Mouse (Mus musculus) left cerebral cortex, postnatal 4 days (tissue): Measurements from ENCODE around the gene AU021092. TPM values are rescaled to one million over a fixed set of nuclear protein-coding genes. Genes with fewer than 3 reads are reported as not detected.
A peak's percentile ranks its signal among the peaks of the same experiment; 100 is the strongest.

ENCODE experiments used
- DNase-seq: peaks from one replicate; pipeline ENCODE4 v3.0.0-alpha.2; 2022
- intact Hi-C: fragments of 180-260 bp; cut with DNase I; formaldehyde crosslinking; loops from one replicate; pipeline ENCODE4 v1.15.1; 2025
- total RNA-seq, 2 experiments: library from RNA; stranded (reverse); gene quantifications; 2 replicates each; pipeline ENCODE4 v1.2.3; 2021

Gene AU021092
- total RNA-seq, 2 experiments from 2014 or later = 10.2 to 11.3 TPM

GRCm38 (mm10) chr16:5216686-5217085 is 5.4 kb downstream of the AU021092 start:
- intact Hi-C loops = no loop called here
- no peak for DNase-seq

GRCm38 (mm10) chr16:5214126-5214525 is 8.0 kb downstream of the AU021092 start:
- no peak for DNase-seq

GRCm38 (mm10) chr16:5212150-5212549 is 9.9 kb downstream of the AU021092 start:
- DNase-seq = no peak
- intact Hi-C loops = no loop called here

More at GRCm38 (mm10) chr16:5214126-5214525, 8.0 kb downstream of the AU021092 start:
- intact Hi-C loops = no loop called here

- intact Hi-C loops = no loop called here
- no peak for DNase-seq
Measured at GRCm38 (mm10) chr16:5210365-5210764, 11.7 kb downstream of the AU021092 start.

- intact Hi-C loops = no loop called here
- DNase-seq = no peak
Measured at GRCm38 (mm10) chr16:5206051-5206450, 16.0 kb downstream of the AU021092 start.

GRCm38 (mm10) chr16:5205431-5205970 is 16.6 kb downstream of the AU021092 start:
- DNase-seq = no peak
- intact Hi-C loops = no loop called here

- peak; percentile 86 for DNase-seq
- intact Hi-C loops = no loop called here
Measured at GRCm38 (mm10) chr16:5203668-5204433, 18.2 kb downstream of the AU021092 start, which contains the start of gene Nagpa. Gene Nagpa (minus strand): TSS chr16:5204012.

GRCm38 (mm10) chr16:5203200-5203599 is 18.9 kb downstream of the AU021092 start:
- no peak for DNase-seq
- intact Hi-C loops = no loop called here

GRCm38 (mm10) chr16:5202681-5203080 is 19.4 kb downstream of the AU021092 start:
- DNase-seq = peak; percentile 39
- intact Hi-C loops = no loop called here

GRCm38 (mm10) chr16:5195080-5195479 is 27.0 kb downstream of the AU021092 start:
- DNase-seq = peak; percentile 69
- intact Hi-C loops = no loop called here

- intact Hi-C loops = no loop called here
- DNase-seq = no peak
Measured at GRCm38 (mm10) chr16:5186234-5186633, 35.9 kb downstream of the AU021092 start.

GRCm38 (mm10) chr16:5185691-5186090 is 36.4 kb downstream of the AU021092 start:
- intact Hi-C loops = no loop called here
- DNase-seq = no peak

GRCm38 (mm10) chr16:5184956-5185355 is 37.1 kb downstream of the AU021092 start:
- intact Hi-C loops = no loop called here

GRCm38 (mm10) chr16:5184101-5184500 is 38.0 kb downstream of the AU021092 start:
- intact Hi-C loops = no loop called here

More at GRCm38 (mm10) chr16:5184956-5185355, 37.1 kb downstream of the AU021092 start:
- peak; percentile 79 for DNase-seq

GRCm38 (mm10) chr16:5183310-5183975 is 38.7 kb downstream of the AU021092 start:
- intact Hi-C loops = no loop called here
- peak; percentile 66 for DNase-seq

More at GRCm38 (mm10) chr16:5184101-5184500, 38.0 kb downstream of the AU021092 start:
- no peak for DNase-seq

GRCm38 (mm10) chr16:5172636-5173035 is 49.5 kb downstream of the AU021092 start:
- no peak for DNase-seq
- intact Hi-C loops = no loop called here

GRCm38 (mm10) chr16:5168829-5169228 is 53.3 kb downstream of the AU021092 start:
- DNase-seq = peak; percentile 32
- intact Hi-C loops = no loop called here

- intact Hi-C loops = no loop called here
- no peak for DNase-seq
Measured at GRCm38 (mm10) chr16:5168038-5168437, 54.1 kb downstream of the AU021092 start.

GRCm38 (mm10) chr16:5164327-5164726 is 57.8 kb downstream of the AU021092 start:
- no peak for DNase-seq
- intact Hi-C loops = no loop called here
